Mouse (Mus musculus) CH12.LX (cell line): ENCODE data around the gene Tsc1. TPM values are rescaled to one million over a fixed set of nuclear protein-coding genes. Genes with fewer than 3 reads are reported as not detected.

Source experiments
- DNase-seq: peaks from one replicate; pipeline ENCODE4 v3.0.0-alpha.2; 2013; ENCODE audit errors: extremely low read depth
- H3K27ac ChIP-seq: 2 replicates; pipeline ENCODE4 v1.5.1; 2012; ENCODE audit warnings: low read depth, mild to moderate bottlenecking, control low read depth, moderate library complexity; ENCODE audit not compliant: insufficient read depth
- H3K27me3 ChIP-seq: replicated peaks from 2 replicates; pipeline ENCODE3; 2012; ENCODE audit warnings: inconsistent platforms
- H3K36me3 ChIP-seq, 2 experiments: replicated peaks in 1 of 2; 2 replicates each; pipeline versions ENCODE3 to v1.6.1; 2012; ENCODE audit warnings: inconsistent platforms in 1 of 2, low read length in 1 of 2, mild to moderate bottlenecking in 1 of 2, mixed read lengths in 1 of 2, moderate library complexity in 1 of 2; ENCODE audit not compliant: control insufficient read depth in 1 of 2, insufficient read depth in 1 of 2
- H3K4me1 ChIP-seq, 2 experiments: 2 replicates each; pipeline ENCODE4 v1.6.1; 2012; ENCODE audit warnings: inconsistent platforms in 1 of 2, moderate library complexity in 1 of 2; ENCODE audit not compliant: insufficient read depth in 2 of 2, control insufficient read depth in 1 of 2
- H3K4me2 ChIP-seq: 2 replicates; pipeline ENCODE4 v1.6.1; 2012; ENCODE audit warnings: low read depth, mild to moderate bottlenecking, control low read depth; ENCODE audit not compliant: poor library complexity, insufficient read depth, severe bottlenecking
- H3K4me3 ChIP-seq, 3 experiments: fragments of 150-350 bp in 1 of 3; sonication (generic) in 1 of 3; replicated peaks in 1 of 3; 2 replicates each; pipeline versions ENCODE3 to v1.5.1; 2011 to 2012; ENCODE audit warnings: low read depth in 2 of 3, low read length in 2 of 3, mild to moderate bottlenecking in 2 of 3, moderate library complexity in 2 of 3, control low read depth in 1 of 3, improper control_type of control experiment in 1 of 3, inconsistent platforms in 1 of 3, mixed read lengths in 1 of 3; ENCODE audit not compliant: poor library complexity in 1 of 3
- H3K79me2 ChIP-seq: replicated peaks from 2 replicates; pipeline ENCODE4 v1.6.1; 2012; ENCODE audit warnings: mild to moderate bottlenecking, moderate library complexity; ENCODE audit not compliant: control insufficient read depth, poor library complexity, insufficient read depth, severe bottlenecking; ENCODE audit errors: extremely low read depth
- H3K9ac ChIP-seq: 2 replicates; pipeline ENCODE4 v1.6.1; 2012; ENCODE audit warnings: low read depth, mild to moderate bottlenecking, control low read depth, moderate library complexity; ENCODE audit not compliant: insufficient read depth
- H3K9me3 ChIP-seq: replicated peaks from 2 replicates; pipeline ENCODE3; 2012; ENCODE audit warnings: low read length, inconsistent platforms, mixed read lengths
- CTCF ChIP-seq, 2 experiments: IDR thresholded peaks in 1 of 2; conservative IDR thresholded peaks in 1 of 2; 2 replicates each; pipeline ENCODE4 v1.5.1; 2011 to 2012; ENCODE audit warnings: low read depth in 2 of 2, low read length in 2 of 2, improper control_type of control experiment in 1 of 2, inconsistent platforms in 1 of 2, mild to moderate bottlenecking in 1 of 2, moderate library complexity in 1 of 2
- EP300 ChIP-seq: IDR thresholded peaks from 2 replicates; pipeline ENCODE4 v1.6.1; 2011; ENCODE audit warnings: low read length, improper control_type of control experiment
- ETS1 ChIP-seq: conservative IDR thresholded peaks from 2 replicates; pipeline ENCODE4 v1.6.1; 2012; ENCODE audit warnings: low read depth, mild to moderate bottlenecking, inconsistent platforms, low read length, improper control_type of control experiment, moderate library complexity
- HCFC1 ChIP-seq: IDR thresholded peaks from 2 replicates; pipeline ENCODE4 v1.6.1; 2012; ENCODE audit warnings: low read depth, mild to moderate bottlenecking, inconsistent platforms, low read length, improper control_type of control experiment
- IRF4 ChIP-seq: IDR thresholded peaks from 2 replicates; pipeline ENCODE4 v1.6.1; 2014; ENCODE audit warnings: low read depth, mild to moderate bottlenecking, inconsistent platforms, low read length, improper control_type of control experiment
- KAT2A ChIP-seq: IDR thresholded peaks from 2 replicates; pipeline ENCODE4 v1.6.1; 2012; ENCODE audit warnings: low read length, improper control_type of control experiment, inconsistent platforms; ENCODE audit not compliant: insufficient replicate concordance
- MAFK ChIP-seq: IDR thresholded peaks from 2 replicates; pipeline ENCODE4 v1.6.1; 2011; ENCODE audit warnings: low read length, improper control_type of control experiment; ENCODE audit not compliant: insufficient replicate concordance
- MAX ChIP-seq: IDR thresholded peaks from 2 replicates; pipeline ENCODE4 v1.6.1; 2011; ENCODE audit warnings: low read length, improper control_type of control experiment
- MAZ ChIP-seq: IDR thresholded peaks from 2 replicates; pipeline ENCODE4 v1.6.1; 2012; ENCODE audit warnings: low read depth, mild to moderate bottlenecking, inconsistent platforms, low read length, improper control_type of control experiment, moderate library complexity
- MEF2A ChIP-seq: IDR thresholded peaks from 2 replicates; pipeline ENCODE4 v1.6.1; 2014; ENCODE audit warnings: low read depth, mild to moderate bottlenecking, inconsistent platforms, low read length, improper control_type of control experiment, borderline replicate concordance
- MYC ChIP-seq: IDR thresholded peaks from 2 replicates; pipeline ENCODE4 v1.6.1; 2011; ENCODE audit warnings: low read depth, mild to moderate bottlenecking, improper control_type of control experiment, low read length
- NRF1 ChIP-seq: IDR thresholded peaks from 2 replicates; pipeline ENCODE4 v1.6.1; 2014; ENCODE audit warnings: low read depth, mild to moderate bottlenecking, inconsistent platforms, low read length, improper control_type of control experiment, moderate library complexity
- PAX5 ChIP-seq: IDR thresholded peaks from 2 replicates; pipeline ENCODE4 v1.6.1; 2012; ENCODE audit warnings: low read length, inconsistent platforms, mixed read lengths
- POLR2A ChIP-seq: IDR thresholded peaks from 2 replicates; pipeline ENCODE4 v1.6.1; 2011; ENCODE audit warnings: low read depth, mild to moderate bottlenecking, improper control_type of control experiment, low read length
- POLR2AphosphoS2 ChIP-seq: IDR thresholded peaks from 2 replicates; pipeline ENCODE4 v1.6.1; 2011; ENCODE audit warnings: low read depth, low read length, improper control_type of control experiment
- RAD21 ChIP-seq: IDR thresholded peaks from 2 replicates; pipeline ENCODE4 v1.6.1; 2011; ENCODE audit warnings: low read depth, mild to moderate bottlenecking, low read length, improper control_type of control experiment, moderate library complexity
- RCOR1 ChIP-seq: conservative IDR thresholded peaks from 2 replicates; pipeline ENCODE4 v1.6.1; 2012; ENCODE audit warnings: low read depth, mild to moderate bottlenecking, inconsistent platforms, low read length, improper control_type of control experiment
- SIN3A ChIP-seq: IDR thresholded peaks from 2 replicates; pipeline ENCODE4 v1.6.1; 2012; ENCODE audit warnings: low read length, improper control_type of control experiment, inconsistent platforms
- TBP ChIP-seq: conservative IDR thresholded peaks from 2 replicates; pipeline ENCODE4 v1.6.1; 2011; ENCODE audit warnings: low read depth, low read length, improper control_type of control experiment
- UBTF ChIP-seq: IDR thresholded peaks from 2 replicates; pipeline ENCODE4 v1.6.1; 2012; ENCODE audit warnings: low read depth, mild to moderate bottlenecking, inconsistent platforms, low read length, improper control_type of control experiment, moderate library complexity
- USF2 ChIP-seq: conservative IDR thresholded peaks from 2 replicates; pipeline ENCODE4 v1.6.1; 2011; ENCODE audit warnings: low read depth, low read length, improper control_type of control experiment
- ZC3H11A ChIP-seq: IDR thresholded peaks from 2 replicates; pipeline ENCODE4 v1.6.1; 2012; ENCODE audit warnings: low read depth, mild to moderate bottlenecking, inconsistent platforms, low read length, improper control_type of control experiment
- ZMIZ1 ChIP-seq: IDR thresholded peaks from 2 replicates; pipeline ENCODE4 v1.6.1; 2012; ENCODE audit warnings: low read depth, mild to moderate bottlenecking, inconsistent platforms, low read length, improper control_type of control experiment
- ZNF384 ChIP-seq: IDR thresholded peaks from 2 replicates; pipeline ENCODE4 v1.6.1; 2012; ENCODE audit warnings: low read depth, low read length, improper control_type of control experiment, inconsistent platforms
- dilution Hi-C: fragments of 300-500 bp; cut with MboI; formaldehyde crosslinking; loops from 2 replicates; pipeline ENCODE4 v1.14.3; 2020; ENCODE audit warnings: low sequenced_read_pairs; ENCODE audit not compliant: extremely low pct_unique_long_range_greater_than_20kb, extremely low pct_ligation_motif_present
- in situ Hi-C: fragments of 300-500 bp; cut with MboI; formaldehyde crosslinking; loops from 3 replicates; pipeline ENCODE4 v1.14.3; 2019; ENCODE audit warnings: low sequenced_read_pairs, low pct_ligation_motif_present, low pct_unique_long_range_greater_than_20kb, mixed read lengths
- polyA plus RNA-seq: library from polyadenylated mRNA; unstranded; fragments of >175 nt; gene quantifications from 2 replicates; pipeline ENCODE4 v1.2.1, GENCODE M21; 2012; ENCODE audit warnings: low read depth; ENCODE audit not compliant: insufficient read length
- total RNA-seq, 2 experiments: library from RNA; depleted of rRNA; stranded (reverse); fragments of 300-350 nt in 1 of 2; fragments of >200 nt in 1 of 2; gene quantifications; 2 replicates each; pipeline ENCODE4 v1.2.3; 2012 to 2014

Tsc1 gene
- total and polyA plus RNA-seq, 3 experiments = 8.1 to 13.4 (median 9.5) TPM

DNA sequence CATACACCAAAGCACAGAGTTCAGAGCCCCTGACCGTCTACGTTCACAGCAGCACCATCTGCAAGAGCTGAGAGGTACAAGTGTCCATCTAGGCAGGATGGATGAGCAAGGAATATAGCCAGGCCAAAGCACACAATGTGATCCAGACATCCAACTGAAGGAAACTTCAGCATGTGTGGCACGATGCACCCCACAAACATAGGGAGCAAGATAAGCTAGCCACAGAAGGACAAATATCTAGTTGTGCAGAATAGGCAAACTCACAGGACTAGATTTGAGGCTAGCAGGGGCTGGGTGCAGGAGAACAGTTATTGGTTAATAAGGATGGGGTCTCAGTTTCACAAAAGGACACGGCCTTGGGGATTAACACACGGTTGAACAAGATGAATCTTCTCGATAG, 21.7 kb upstream of the Tsc1 start:
- no peak overlapping the region for H3K9ac ChIP-seq

DNA sequence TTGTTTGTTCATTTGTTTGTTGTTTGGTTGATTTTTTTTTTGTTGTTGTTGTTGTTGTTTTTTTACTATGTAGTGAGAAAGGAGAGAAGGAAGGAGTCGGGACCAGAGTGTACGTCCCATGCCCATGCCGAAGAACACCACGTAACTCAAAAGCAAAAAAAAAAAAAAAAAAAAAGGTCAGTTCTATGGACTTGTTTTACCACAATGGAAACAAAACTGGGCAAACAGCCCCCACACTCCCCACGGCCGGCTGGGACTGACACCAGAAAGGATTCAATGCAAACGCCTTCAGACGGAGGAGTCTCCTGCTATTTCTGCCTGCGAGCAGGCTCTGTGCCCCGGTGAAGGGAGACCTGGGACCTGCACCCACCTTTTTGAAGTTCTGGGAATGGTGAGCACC, 20.5 kb upstream of the Tsc1 start:
- no peak for DNase-seq
- no peaks in the 10 kb centered on the region for H3K36me3 ChIP-seq
- H3K9me3 ChIP-seq = peaks cover 7% of the 10 kb centered on the region
- H3K4me1 ChIP-seq = peaks cover 8 to 37% of the 10 kb centered on the region in 2 experiments; a peak in 2 of 4 replicates
- H3K27me3 ChIP-seq = peaks cover 38% of the 10 kb centered on the region
- H3K4me2 ChIP-seq = peak overlapping the region; percentile 22; the same call in 1 of the 2 replicates
- dilution Hi-C loops = no loop called here
- no peaks in the 10 kb centered on the region for H3K79me2 ChIP-seq
- H3K4me3 ChIP-seq = no peak overlapping the region
- H3K9ac ChIP-seq = no peak overlapping the region
- peak; percentile 91 for TF ChIP-seq ZNF384
- no peak for TF ChIP-seq ETS1
- no peak for TF ChIP-seq NRF1
- peak; percentile 23; the same call in 1 of the 2 replicates for TF ChIP-seq EP300
- 0 out of 2 replicates have a peak, but pooled peaks have one; percentile 10 for TF ChIP-seq IRF4
- no peak for TF ChIP-seq MAZ
- no peak overlapping the region for H3K27ac ChIP-seq
- in situ Hi-C loops = no loop called here

More for the DNA sequence above, 21.7 kb upstream of the Tsc1 start:
- no peak for TF ChIP-seq RAD21
- TF ChIP-seq EP300 = no peak
- no peak for TF ChIP-seq POLR2A
- TF ChIP-seq KAT2A = no peak
- no peak for TF ChIP-seq TBP
- TF ChIP-seq, all 38 proteins: peak for 0
- Histone ChIP-seq H3K36me3 (no peaks in the 10 kb centered on the region), H3K4me2 (no peak overlapping the region), H3K9me3 (no peaks in the 10 kb centered on the region), H3K4me3 (no peak overlapping the region), H3K27ac (no peak overlapping the region), H3K27me3 (peaks cover 43% of the 10 kb centered on the region), H3K4me1 (peaks cover 8 to 37% of the 10 kb centered on the region in 2 experiments; a peak in 2 of 4 replicates), H3K79me2 (no peaks in the 10 kb centered on the region)
- no peak for DNase-seq
- in situ Hi-C loops (no loop called here), dilution Hi-C loops (no loop called here)

DNA sequence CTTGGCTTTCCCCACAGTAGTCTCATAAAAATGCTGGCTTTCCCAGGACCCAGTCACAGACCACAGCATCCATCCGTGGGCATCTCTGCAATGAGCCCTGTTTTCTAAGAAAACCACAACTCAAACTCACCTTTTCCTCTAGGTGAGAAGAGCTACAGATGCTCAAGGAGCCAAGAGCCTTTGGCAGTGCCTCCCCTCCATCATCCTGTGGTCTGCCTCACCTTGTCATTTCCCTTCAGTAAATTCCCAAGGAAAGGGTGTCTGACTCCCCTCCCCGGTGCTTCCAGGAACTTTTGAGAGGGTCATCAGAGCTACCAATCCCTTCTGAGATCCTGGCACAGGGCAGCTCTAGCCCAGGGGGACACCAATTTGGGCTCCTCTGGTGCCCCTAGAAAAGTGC, 19.9 kb upstream of the Tsc1 start:
- no peak for DNase-seq
- Histone ChIP-seq H3K4me3 (no peak overlapping the region), H3K9me3 (peaks cover 7% of the 10 kb centered on the region), H3K4me1 (peaks cover 8 to 37% of the 10 kb centered on the region in 2 experiments; a peak in 2 of 4 replicates), H3K27ac (no peak overlapping the region), H3K36me3 (no peaks in the 10 kb centered on the region), H3K79me2 (no peaks in the 10 kb centered on the region), H3K9ac (no peak overlapping the region), H3K4me2 (peak overlapping the region; percentile 95; the same call in 1 of the 2 replicates), H3K27me3 (peaks cover 37% of the 10 kb centered on the region)
- dilution Hi-C loops (no loop called here), in situ Hi-C loops (no loop called here)
- TF ChIP-seq ZMIZ1 (no peak), USF2 (no peak), RCOR1 (no peak), POLR2A (no peak), EP300 (no peak), ZC3H11A (no peak), MAX (no peak), MEF2A (no peak), IRF4 (no peak), PAX5 (no peak), MYC (no peak), CTCF (conservative IDR thresholded peaks at IDR 0.05 in 1 of 2, IDR thresholded peaks at IDR 0.05 in 1 of 2; ENCODE audit: low read depth in 2 of 2, low read length in 2 of 2) (no peak), POLR2AphosphoS2 (no peak), ETS1 (no peak), SIN3A (no peak), MAFK (no peak), UBTF (no peak), NRF1 (no peak), HCFC1 (no peak)
